Mouse (Mus musculus): Measurements from ENCODE around the gene Gm21985. TPM values are rescaled to one million over a fixed set of nuclear protein-coding genes. Genes with fewer than 3 reads are reported as not detected.
A peak's percentile ranks its signal among the peaks of the same experiment; 100 is the strongest.

Gene Gm21985
- not detected in 2 replicates for polyA plus RNA-seq (2016; fragmentation: Nextera tagmentation; extraction: Ambion mirVana)

GRCm38 (mm10) chr2:112266242-112266592, at the start of gene Gm21985:
Gene Gm21985, plus strand, starts transcription at chr2:112266314.
- H3K9me3 ChIP-seq (replicated peaks) = no peaks in the 10 kb centered on the region
- WGBS (ENCODE audit: insufficient replicate concordance) = under 1% methylated on average over 11 of the region's 11 CpGs
- peaks cover 65% of the 10 kb centered on the region for H3K4me1 ChIP-seq
- ATAC-seq = peak; percentile 61
- peak within 1 kb of the TSS; percentile 91 for H3K4me2 ChIP-seq
- H3K27me3 ChIP-seq (replicated peaks) = no peaks in the 10 kb centered on the region
- H3K27ac ChIP-seq = peak within 1 kb of the TSS; percentile 90
- H3K36me3 ChIP-seq = peaks cover 4% of the 10 kb centered on the region; the same call in 1 of the 2 replicates
- H3K9ac ChIP-seq = peak within 1 kb of the TSS; percentile 93
- H3K4me3 ChIP-seq = peak within 1 kb of the TSS; percentile 83

DNA sequence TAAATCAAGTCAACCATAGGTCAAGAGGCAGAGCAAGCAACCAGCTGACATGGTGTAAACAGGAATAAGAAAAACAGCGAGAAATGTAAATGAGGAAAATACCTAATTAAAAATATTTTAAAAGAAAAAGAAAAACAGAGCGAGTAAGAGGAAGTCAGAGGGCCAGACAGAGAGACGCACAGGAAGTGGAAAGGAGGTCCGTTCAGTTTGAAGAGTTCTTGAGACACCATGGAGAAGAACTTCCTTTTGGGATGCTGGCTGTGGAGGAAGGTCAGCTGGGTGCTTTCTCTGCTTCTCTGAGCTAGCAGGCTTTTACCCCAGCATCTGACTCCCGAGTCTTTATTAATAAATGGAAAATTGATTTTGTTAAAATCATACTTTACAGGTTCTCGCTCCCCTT, 48.5 kb upstream of the Gm21985 start:
- Histone ChIP-seq H3K27ac (no peak overlapping the region), H3K4me3 (no peak overlapping the region), H3K9me3 (replicated peaks) (no peaks in the 10 kb centered on the region), H3K4me1 (no peaks in the 10 kb centered on the region), H3K36me3 (no peaks in the 10 kb centered on the region), H3K4me2 (no peak overlapping the region), H3K27me3 (replicated peaks) (no peaks in the 10 kb centered on the region), H3K9ac (no peak overlapping the region)
- WGBS (ENCODE audit: insufficient replicate concordance) = 51% methylated on average over 6 of the region's 6 CpGs
- no peak for ATAC-seq

- Histone ChIP-seq H3K4me1 (no peaks in the 10 kb centered on the region), H3K9me3 (replicated peaks) (no peaks in the 10 kb centered on the region), H3K9ac (no peak overlapping the region), H3K36me3 (no peaks in the 10 kb centered on the region), H3K4me3 (no peak overlapping the region), H3K27ac (no peak overlapping the region), H3K4me2 (no peak overlapping the region), H3K27me3 (replicated peaks) (no peaks in the 10 kb centered on the region)
- ATAC-seq = no peak
- WGBS (ENCODE audit: insufficient replicate concordance) = 47% methylated on average over 5 of the region's 5 CpGs
Observed at GRCm38 (mm10) chr2:112220880-112221279, 45.2 kb upstream of the Gm21985 start.

- no peak overlapping the region for H3K9ac ChIP-seq
- no peaks in the 10 kb centered on the region for H3K27me3 ChIP-seq (replicated peaks)
- H3K4me3 ChIP-seq = no peak overlapping the region
- H3K4me1 ChIP-seq = no peaks in the 10 kb centered on the region
- no peaks in the 10 kb centered on the region for H3K9me3 ChIP-seq (replicated peaks)
- 33% methylated on average over 5 of the region's 5 CpGs for WGBS (ENCODE audit: insufficient replicate concordance)
- no peak for ATAC-seq
- H3K27ac ChIP-seq = no peak overlapping the region
- no peak overlapping the region for H3K4me2 ChIP-seq
- H3K36me3 ChIP-seq = no peaks in the 10 kb centered on the region
Observed at GRCm38 (mm10) chr2:112222607-112223006, 43.5 kb upstream of the Gm21985 start.

DNA sequence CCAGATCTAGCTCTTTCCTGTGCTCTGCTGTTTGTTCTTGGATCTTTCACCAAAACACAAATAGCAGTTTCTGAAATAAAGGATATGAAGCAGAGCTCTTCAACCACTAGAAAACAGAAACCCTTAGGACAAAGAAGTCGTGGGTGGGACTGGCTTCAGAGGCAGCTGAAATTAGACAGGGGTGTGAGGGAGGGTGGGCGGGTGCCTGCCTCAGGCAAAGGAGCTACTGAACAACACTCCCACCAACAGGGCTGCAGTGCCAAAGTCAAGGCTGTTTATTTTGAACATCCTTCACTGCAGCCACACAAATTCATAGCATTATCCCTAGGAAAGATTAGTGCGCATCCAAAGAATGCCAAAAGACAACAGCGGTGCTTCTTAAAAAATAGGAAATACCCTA, 41.8 kb upstream of the Gm21985 start:
- Histone ChIP-seq H3K4me2 (no peak overlapping the region), H3K4me1 (no peaks in the 10 kb centered on the region), H3K4me3 (no peak overlapping the region), H3K9ac (no peak overlapping the region), H3K27me3 (replicated peaks) (no peaks in the 10 kb centered on the region), H3K36me3 (no peaks in the 10 kb centered on the region), H3K9me3 (replicated peaks) (no peaks in the 10 kb centered on the region), H3K27ac (no peak overlapping the region)
- WGBS (ENCODE audit: insufficient replicate concordance) = 61% methylated on average over 4 of the region's 4 CpGs
- ATAC-seq = no peak

DNA sequence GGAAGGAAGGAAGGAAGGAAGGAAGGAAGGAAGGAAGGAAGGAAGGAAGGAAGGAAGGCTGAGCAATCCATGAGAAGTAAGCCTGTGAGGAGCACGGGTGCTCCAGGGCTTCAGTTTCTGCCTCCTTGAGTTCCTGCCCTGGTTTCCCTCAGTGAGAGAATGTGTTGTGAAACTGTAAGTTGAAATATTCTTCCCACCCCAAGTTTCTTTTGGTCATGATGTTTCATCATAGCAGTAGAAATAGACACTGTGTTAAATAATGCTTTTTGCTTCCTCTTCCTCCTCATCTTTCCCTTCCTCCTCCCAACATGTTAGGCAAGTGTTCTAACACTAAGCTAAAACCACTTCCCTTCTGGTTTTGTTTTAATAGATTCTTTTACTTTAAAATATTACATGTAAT, 33.5 kb upstream of the Gm21985 start:
- Histone ChIP-seq H3K27me3 (replicated peaks) (no peaks in the 10 kb centered on the region), H3K9me3 (replicated peaks) (no peaks in the 10 kb centered on the region), H3K9ac (no peak overlapping the region), H3K27ac (no peak overlapping the region), H3K4me2 (no peak overlapping the region), H3K36me3 (no peaks in the 10 kb centered on the region), H3K4me3 (no peak overlapping the region), H3K4me1 (no peaks in the 10 kb centered on the region)
- no peak for ATAC-seq
- 28% methylated on average over 1 of the region's 1 CpGs for WGBS (ENCODE audit: insufficient replicate concordance)

GRCm38 (mm10) chr2:112236620-112237019, 29.5 kb upstream of the Gm21985 start:
- no peaks in the 10 kb centered on the region; the same call in 1 of the 2 replicates for H3K27me3 ChIP-seq (replicated peaks)
- H3K36me3 ChIP-seq = no peaks in the 10 kb centered on the region
- no peak for ATAC-seq
- H3K9me3 ChIP-seq (replicated peaks) = no peaks in the 10 kb centered on the region
- no peak overlapping the region for H3K4me3 ChIP-seq
- no peak overlapping the region for H3K27ac ChIP-seq
- 69% methylated on average over 2 of the region's 2 CpGs for WGBS (ENCODE audit: insufficient replicate concordance)
- H3K4me2 ChIP-seq = no peak overlapping the region
- no peak overlapping the region for H3K9ac ChIP-seq
- peaks cover 23% of the 10 kb centered on the region for H3K4me1 ChIP-seq

- H3K9me3 ChIP-seq (replicated peaks) = no peaks in the 10 kb centered on the region
- H3K36me3 ChIP-seq = no peaks in the 10 kb centered on the region
- H3K27ac ChIP-seq = no peak overlapping the region
- no peak for ATAC-seq
- H3K27me3 ChIP-seq (replicated peaks) = no peaks in the 10 kb centered on the region; the same call in 1 of the 2 replicates
- no peak overlapping the region for H3K4me3 ChIP-seq
- WGBS (ENCODE audit: insufficient replicate concordance) = 11% methylated on average over 4 of the region's 4 CpGs
- peaks cover 23% of the 10 kb centered on the region for H3K4me1 ChIP-seq
- no peak overlapping the region for H3K9ac ChIP-seq
- H3K4me2 ChIP-seq = no peak overlapping the region
Observed at GRCm38 (mm10) chr2:112238006-112238405, 28.1 kb upstream of the Gm21985 start.

- Histone ChIP-seq H3K9ac (peak within 1 kb of the TSS; percentile 87), H3K27me3 (replicated peaks) (no peaks in the 10 kb centered on the region; the same call in 1 of the 2 replicates), H3K36me3 (no peaks in the 10 kb centered on the region), H3K9me3 (replicated peaks) (no peaks in the 10 kb centered on the region), H3K27ac (peak within 1 kb of the TSS; percentile 88), H3K4me2 (peak within 1 kb of the TSS; percentile 99), H3K4me3 (peak within 1 kb of the TSS; percentile 91), H3K4me1 (peaks cover 23% of the 10 kb centered on the region)
- ATAC-seq = peak; percentile 91
- WGBS (ENCODE audit: insufficient replicate concordance) = under 1% methylated on average over 83 of the region's 94 CpGs
Observed at GRCm38 (mm10) chr2:112239212-112239934, 26.7 kb upstream of the Gm21985 start, which contains the start of gene Lpcat4. Gene Lpcat4, plus strand, starts transcription at chr2:112239468.

DNA sequence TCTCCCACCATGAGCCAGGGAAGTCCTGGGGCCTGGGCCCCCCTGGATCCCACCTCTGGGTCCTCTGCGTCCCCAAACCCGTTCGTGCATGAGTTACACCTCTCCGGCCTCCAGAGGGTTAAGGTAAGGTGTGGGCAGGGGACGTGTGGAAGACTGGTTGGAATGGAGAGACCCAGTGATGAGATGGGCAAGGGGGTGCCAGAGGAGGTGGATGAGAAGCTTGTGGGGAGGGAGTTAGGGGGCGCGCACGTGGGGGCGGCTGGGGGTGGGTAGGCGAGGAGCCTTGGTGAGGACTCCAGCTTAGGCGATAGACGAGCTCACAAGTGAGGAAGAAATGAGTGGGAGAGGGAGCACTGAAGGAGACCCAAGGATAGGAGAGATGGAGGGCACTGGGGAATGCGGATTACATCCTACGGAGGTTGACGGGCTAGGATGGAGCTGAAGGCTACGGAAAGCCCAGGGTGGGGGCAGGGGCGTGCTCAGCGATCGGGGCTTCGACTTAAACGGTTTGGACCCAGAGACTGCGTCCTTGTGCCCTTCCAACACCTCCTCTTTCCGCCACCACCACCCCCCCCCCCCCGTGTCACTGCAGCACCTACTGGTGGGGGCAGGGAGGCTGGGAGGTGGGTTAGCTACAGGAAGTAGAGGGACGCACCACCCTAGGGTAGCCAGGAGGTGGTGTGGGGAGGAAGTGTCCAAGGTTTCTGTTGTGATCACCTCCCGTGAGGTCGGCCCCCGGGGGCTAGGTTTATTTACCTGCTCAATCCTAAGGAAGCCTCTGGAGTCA, 26.0 kb upstream of the Gm21985 start:
- Histone ChIP-seq H3K4me2 (peak overlapping the region; percentile 99), H3K27me3 (replicated peaks) (no peaks in the 10 kb centered on the region; the same call in 1 of the 2 replicates), H3K36me3 (no peaks in the 10 kb centered on the region), H3K9ac (peak overlapping the region; percentile 87), H3K4me3 (peak overlapping the region; percentile 91), H3K9me3 (replicated peaks) (no peaks in the 10 kb centered on the region), H3K4me1 (peaks cover 23% of the 10 kb centered on the region), H3K27ac (peak overlapping the region; percentile 88; the same call in 1 of the 2 replicates)
- peak; percentile 25 for ATAC-seq
- WGBS (ENCODE audit: insufficient replicate concordance) = under 1% methylated on average over 28 of the region's 28 CpGs

DNA sequence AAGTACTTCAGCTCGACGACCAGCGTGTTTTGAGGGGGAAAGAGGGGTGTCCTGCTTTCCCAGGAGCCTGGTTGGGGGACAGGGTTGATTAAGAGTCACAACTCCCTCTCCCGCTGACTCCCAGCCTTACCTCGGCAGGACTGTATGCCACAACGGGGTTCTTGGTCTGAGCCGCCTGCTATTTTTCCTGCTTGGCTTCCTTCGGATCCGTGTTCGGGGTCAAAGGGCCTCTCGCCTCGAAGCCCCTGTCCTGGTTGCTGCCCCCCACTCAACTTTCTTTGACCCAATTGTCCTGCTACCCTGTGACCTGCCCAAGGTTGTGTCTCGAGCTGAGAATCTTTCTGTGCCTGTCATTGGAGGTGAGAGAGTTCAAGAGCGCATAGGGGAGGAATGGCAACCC, 24.3 kb upstream of the Gm21985 start:
- no peak overlapping the region for H3K4me3 ChIP-seq
- H3K9ac ChIP-seq = no peak overlapping the region
- H3K4me2 ChIP-seq = no peak overlapping the region
- 82% methylated on average over 14 of the region's 14 CpGs for WGBS (ENCODE audit: insufficient replicate concordance)
- no peaks in the 10 kb centered on the region for H3K9me3 ChIP-seq (replicated peaks)
- peaks cover 23% of the 10 kb centered on the region for H3K4me1 ChIP-seq
- no peaks in the 10 kb centered on the region; the same call in 1 of the 2 replicates for H3K27me3 ChIP-seq (replicated peaks)
- no peak for ATAC-seq
- peaks cover 6% of the 10 kb centered on the region; the same call in 1 of the 2 replicates for H3K36me3 ChIP-seq
- H3K27ac ChIP-seq = no peak overlapping the region

- peaks cover 4% of the 10 kb centered on the region for H3K4me1 ChIP-seq
- no peak overlapping the region for H3K9ac ChIP-seq
- no peak for ATAC-seq
- H3K27me3 ChIP-seq (replicated peaks) = no peaks in the 10 kb centered on the region; the same call in 1 of the 2 replicates
- 85% methylated on average over 5 of the region's 5 CpGs for WGBS (ENCODE audit: insufficient replicate concordance)
- H3K4me2 ChIP-seq = no peak overlapping the region
- H3K4me3 ChIP-seq = no peak overlapping the region
- peaks cover 6% of the 10 kb centered on the region; the same call in 1 of the 2 replicates for H3K36me3 ChIP-seq
- H3K9me3 ChIP-seq (replicated peaks) = no peaks in the 10 kb centered on the region
- no peak overlapping the region for H3K27ac ChIP-seq
Observed at GRCm38 (mm10) chr2:112245307-112245706, 20.8 kb upstream of the Gm21985 start.

Data from liver, embryonic 12.5 days (tissue).